Mouse (Mus musculus) lung, adult 2 months (tissue): ENCODE data around the gene Micall1.

Experiments
- CTCF ChIP-seq: fragments of 200-500 bp; IDR thresholded peaks from 2 replicates; pipeline ENCODE4 v1.5.1; 2011; ENCODE audit warnings: mild to moderate bottlenecking, low read length, control low read depth; ENCODE audit not compliant: insufficient read depth
- POLR2A ChIP-seq: fragments of 200-500 bp; IDR thresholded peaks from 2 replicates; pipeline ENCODE4 v1.6.1; 2011; ENCODE audit warnings: low read depth, mild to moderate bottlenecking, control low read depth, low read length, borderline replicate concordance; ENCODE audit errors: extremely low read depth

DNA sequence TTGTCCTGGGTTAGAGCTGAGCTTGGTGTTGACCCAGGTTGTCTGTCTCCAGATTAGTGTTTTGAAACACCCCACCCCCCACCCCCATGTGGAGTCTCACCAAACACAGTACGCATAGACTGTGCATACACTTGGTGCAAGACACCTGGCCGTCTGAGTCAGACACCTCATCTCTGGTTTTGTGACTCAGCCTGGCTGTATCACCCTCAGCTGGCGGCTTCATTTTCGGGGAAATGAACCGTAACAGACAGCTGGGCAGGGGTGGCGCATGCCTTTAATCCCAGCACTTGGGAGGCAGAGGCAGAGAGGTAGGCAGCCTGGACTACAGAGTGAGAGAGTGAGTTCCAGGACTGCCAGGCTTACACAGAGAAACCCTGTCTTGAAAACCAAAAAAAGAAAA lies 68.2 kb downstream of the Micall1 start:
- no peak for TF ChIP-seq POLR2A
- no peak for TF ChIP-seq CTCF
